Mouse (Mus musculus) layer of hippocampus, postnatal 25 days (tissue): ENCODE data around the gene Prmt7. TPM values are rescaled to one million over a fixed set of nuclear protein-coding genes. Genes with fewer than 3 reads are reported as not detected.

Source experiments
- DNase-seq, 2 experiments: peaks; one replicate each; pipeline ENCODE4 v3.0.0; 2022; ENCODE audit warnings: mixed read lengths in 2 of 2, low spot score in 1 of 2; ENCODE audit errors: extremely low spot score in 1 of 2
- total RNA-seq, 2 experiments: library from RNA; stranded (reverse); gene quantifications; 2 replicates each; pipeline ENCODE4 v1.2.3; 2021

The Prmt7 gene
- total RNA-seq, 2 experiments from 2014 or later, result 33.1 to 34.2 TPM

GRCm38 (mm10) chr8:106280154-106280553, 69.4 kb downstream of the Prmt7 start:
- no peak for DNase-seq

- no peak for DNase-seq
Observed at GRCm38 (mm10) chr8:106280844-106281243, 70.1 kb downstream of the Prmt7 start.

- DNase-seq, result no peak
Observed at GRCm38 (mm10) chr8:106287445-106287844, 76.7 kb downstream of the Prmt7 start.

- DNase-seq, result no peak
Observed at GRCm38 (mm10) chr8:106288732-106289131, 78.0 kb downstream of the Prmt7 start.

- no peak for DNase-seq
Observed at GRCm38 (mm10) chr8:106289464-106289863, 78.7 kb downstream of the Prmt7 start.

- DNase-seq, result no peak
Observed at GRCm38 (mm10) chr8:106292484-106293396, 82.0 kb downstream of the Prmt7 start.

- DNase-seq, result no peak
Observed at GRCm38 (mm10) chr8:106298261-106298660, 87.5 kb downstream of the Prmt7 start.

- no peak for DNase-seq
Observed at GRCm38 (mm10) chr8:106298846-106299245, 88.1 kb downstream of the Prmt7 start.

GRCm38 (mm10) chr8:106299686-106300085, 89.0 kb downstream of the Prmt7 start:
- no peak for DNase-seq

GRCm38 (mm10) chr8:106300739-106301715, 90.3 kb downstream of the Prmt7 start:
- peak in 1 of 2 experiments; percentile 54 for DNase-seq

Other genes with a start within 250 kb of the Prmt7 start
- gene Slc12a4, start 244.8 kb upstream of the Prmt7 start, total RNA-seq, result 10 to 100 TPM; 23.0 to 25.7 TPM
- not detected for gene Dpep3, start 231.5 kb upstream of the Prmt7 start, total RNA-seq
- 10 to 100 TPM; 18.2 to 18.8 TPM for gene Dus2, start 219.6 kb upstream of the Prmt7 start, total RNA-seq
- not detected for gene Dpep2nb, start 205.0 kb upstream of the Prmt7 start, total RNA-seq
- 10 to 100 TPM; 13.9 TPM for gene Ddx28, start 199.1 kb upstream of the Prmt7 start, total RNA-seq
- 10 to 100 TPM in 1 of 2 experiments, 1 to 10 TPM in 1; 9.6 to 13.2 TPM for gene Nfatc3, start 152.1 kb upstream of the Prmt7 start, total RNA-seq
- under 1 TPM in 1 of 2 experiments, not detected in 1; 0.07 TPM for gene Esrp2, start 74.0 kb upstream of the Prmt7 start, total RNA-seq
- gene Pla2g15, start 60.5 kb upstream of the Prmt7 start, total RNA-seq, result 10 to 100 TPM; 19.4 to 23.1 TPM
- gene Slc7a6, start 42.1 kb upstream of the Prmt7 start, total RNA-seq, result 10 to 100 TPM; 19.8 to 24.9 TPM
- 10 to 100 TPM; 24.6 to 27.4 TPM for gene Slc7a6os, start within 50 bp of the Prmt7 start, total RNA-seq
- 10 to 100 TPM; 77.7 to 84.8 TPM for gene Smpd3, start 127.1 kb downstream of the Prmt7 start, total RNA-seq
- gene Zfp90, start 204.4 kb downstream of the Prmt7 start, total RNA-seq, result 10 to 100 TPM; 10.9 to 13.3 TPM